Mouse (Mus musculus) liver, adult 2 months (tissue): ENCODE results near the gene Atp4b. TPM values are rescaled to one million over a fixed set of nuclear protein-coding genes. Genes with fewer than 3 reads are reported as not detected.

Experiments used
- DNase-seq: peaks from one replicate; pipeline ENCODE4 v3.0.0-alpha.2; 2011; ENCODE audit warnings: low read depth, low spot score; ENCODE audit errors: extremely low read depth
- H3K27ac ChIP-seq: fragments of 200-500 bp; replicated peaks from 2 replicates; pipeline ENCODE4 v1.5.1; 2012; ENCODE audit warnings: low read depth, mild to moderate bottlenecking, control low read depth, inconsistent platforms, low read length; ENCODE audit not compliant: insufficient read depth
- H3K27me3 ChIP-seq: fragments of 200-500 bp; 2 replicates; pipeline ENCODE4 v1.6.1; 2012; ENCODE audit warnings: mild to moderate bottlenecking, moderate library complexity, low read length, inconsistent platforms; ENCODE audit not compliant: control insufficient read depth, insufficient read depth
- H3K36me3 ChIP-seq: fragments of 200-500 bp; 2 replicates; pipeline ENCODE4 v1.6.1; 2012; ENCODE audit warnings: low read length, inconsistent platforms; ENCODE audit not compliant: control insufficient read depth, insufficient read depth
- H3K4me1 ChIP-seq: fragments of 200-500 bp; 2 replicates; pipeline ENCODE4 v1.6.1; 2011; ENCODE audit warnings: low read length; ENCODE audit not compliant: control insufficient read depth, insufficient read depth
- H3K4me3 ChIP-seq: fragments of 200-500 bp; 2 replicates; pipeline ENCODE4 v1.5.1; 2011; ENCODE audit warnings: low read depth, mild to moderate bottlenecking, control low read depth, low read length, moderate library complexity; ENCODE audit not compliant: insufficient read depth
- H3K79me2 ChIP-seq: fragments of 200-500 bp; 2 replicates; pipeline ENCODE4 v1.6.1; 2012; ENCODE audit warnings: inconsistent platforms, mild to moderate bottlenecking, low read length, moderate library complexity; ENCODE audit not compliant: control insufficient read depth, insufficient read depth
- H3K9ac ChIP-seq: fragments of 200-500 bp; 2 replicates; pipeline ENCODE4 v1.6.1; 2012; ENCODE audit warnings: low read depth, mild to moderate bottlenecking, control low read depth, inconsistent platforms, low read length
- CTCF ChIP-seq: fragments of 200-500 bp; IDR thresholded peaks from 2 replicates; pipeline ENCODE4 v1.5.1; 2011; ENCODE audit warnings: low read depth, low read length, control low read depth
- POLR2A ChIP-seq: fragments of 200-500 bp; IDR thresholded peaks from 2 replicates; pipeline ENCODE4 v1.6.1; 2011; ENCODE audit warnings: low read length, control low read depth; ENCODE audit not compliant: insufficient read depth; ENCODE audit errors: extremely low read depth
- WGBS: fragments of 180-500 bp; shearing (Covaris S2); methylation state at CpG from one replicate; pipeline ENCODE4 v1.1.7; 2018; 5-methylcytosine and 5-hydroxymethylcytosine counted together
- polyA plus RNA-seq: library from polyadenylated mRNA; depleted of rRNA; stranded (reverse); fragments of >200 nt; gene quantifications from 2 replicates; pipeline ENCODE4 v1.2.3, GENCODE M21; 2012
- total RNA-seq: library from RNA; depleted of rRNA; stranded (reverse); fragments of >200 nt; gene quantifications from 2 replicates; pipeline ENCODE4 v1.2.3, GENCODE M21; 2014

Atp4b gene
- total and polyA plus RNA-seq, 2 experiments: not detected

DNA sequence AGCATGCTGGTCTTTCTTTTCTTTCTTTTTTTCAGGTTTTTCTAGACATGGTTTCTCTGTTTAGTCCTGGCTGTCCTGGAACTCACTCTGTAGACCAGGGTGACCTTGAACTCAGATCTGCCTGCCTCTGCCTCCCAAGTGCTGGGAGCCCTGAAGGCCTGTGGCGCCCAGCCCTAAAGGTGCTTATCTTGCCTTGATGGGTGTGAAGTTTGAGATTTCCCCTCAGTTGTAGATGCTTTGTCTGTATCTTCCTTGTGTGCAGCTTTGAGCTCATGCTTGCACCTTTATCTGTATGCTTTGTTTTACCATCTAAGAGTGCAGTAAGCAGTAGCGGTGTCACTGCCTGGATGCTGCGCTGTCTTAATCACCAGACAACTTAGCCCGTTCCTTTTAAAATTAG, 53.5 kb downstream of the Atp4b start:
- DNase-seq: no peak
- Histone ChIP-seq H3K36me3 (peaks cover 6% of the 10 kb centered on the region; the same call in 1 of the 2 replicates), H3K4me3 (no peak overlapping the region), H3K79me2 (peaks cover 13% of the 10 kb centered on the region; the same call in 1 of the 2 replicates), H3K9ac (no peak overlapping the region), H3K27me3 (no peaks in the 10 kb centered on the region), H3K4me1 (peaks cover 3% of the 10 kb centered on the region; the same call in 1 of the 2 replicates), H3K27ac (no peak overlapping the region)
- TF ChIP-seq CTCF (no peak), POLR2A (no peak)
- 97% methylated on average over 4 of the region's 4 CpGs for WGBS

DNA sequence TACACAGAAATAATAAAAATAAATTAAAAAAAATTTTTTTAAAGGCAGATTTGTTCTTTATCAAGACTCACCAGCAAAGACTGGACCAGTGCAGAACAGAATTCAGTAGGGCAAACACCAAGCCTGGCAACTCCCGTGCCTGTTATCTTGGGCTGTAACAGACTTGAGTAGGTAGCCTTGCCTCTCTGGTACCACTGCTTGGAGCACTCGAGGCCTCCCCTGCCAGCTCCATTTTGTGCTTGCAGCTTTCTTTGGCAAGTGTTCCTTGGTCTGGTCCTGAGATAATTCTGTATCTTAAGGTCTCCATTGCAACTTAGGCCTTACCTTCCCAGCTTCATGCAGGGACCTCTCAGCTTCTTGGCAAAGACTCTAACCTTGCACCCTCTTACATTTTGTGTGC, 54.3 kb downstream of the Atp4b start:
- TF ChIP-seq CTCF (no peak), POLR2A (no peak)
- WGBS: 84% methylated on average over 2 of the region's 2 CpGs
- no peak for DNase-seq
- Histone ChIP-seq H3K27me3 (no peaks in the 10 kb centered on the region), H3K79me2 (peaks cover 13% of the 10 kb centered on the region; the same call in 1 of the 2 replicates), H3K9ac (no peak overlapping the region), H3K27ac (no peak overlapping the region), H3K36me3 (peaks cover 4% of the 10 kb centered on the region; the same call in 1 of the 2 replicates), H3K4me1 (peaks cover 5% of the 10 kb centered on the region; the same call in 1 of the 2 replicates), H3K4me3 (no peak overlapping the region)

DNA sequence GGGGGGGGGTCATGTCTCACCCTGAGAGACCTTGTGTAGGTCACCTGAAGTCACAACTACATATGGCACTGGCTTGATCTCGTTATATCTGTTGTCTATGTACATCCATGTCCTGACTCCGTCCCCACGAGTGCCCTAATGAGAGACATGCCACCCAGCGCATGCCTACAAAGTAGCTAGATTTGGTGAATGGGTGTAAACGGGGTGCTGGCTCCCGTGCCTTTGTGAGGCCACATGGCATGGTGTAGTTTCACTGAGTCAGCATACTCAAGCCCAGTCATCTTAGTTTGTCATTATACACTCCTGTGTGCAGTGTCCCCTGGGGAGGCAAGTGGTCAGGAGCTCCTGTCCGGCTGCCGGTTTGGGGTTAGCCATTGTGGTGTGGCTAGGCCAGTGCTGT, 56.0 kb downstream of the Atp4b start:
- H3K36me3 ChIP-seq: peaks cover 2% of the 10 kb centered on the region; the same call in 1 of the 2 replicates
- H3K4me1 ChIP-seq: peaks cover 5% of the 10 kb centered on the region; the same call in 1 of the 2 replicates
- no peak for DNase-seq
- no peak overlapping the region for H3K4me3 ChIP-seq
- 94% methylated on average over 8 of the region's 8 CpGs for WGBS
- TF ChIP-seq POLR2A (no peak), CTCF (no peak)
- H3K9ac ChIP-seq: no peak overlapping the region
- no peak overlapping the region for H3K27ac ChIP-seq
- H3K27me3 ChIP-seq: no peaks in the 10 kb centered on the region
- H3K79me2 ChIP-seq: peaks cover 13% of the 10 kb centered on the region; the same call in 1 of the 2 replicates

DNA sequence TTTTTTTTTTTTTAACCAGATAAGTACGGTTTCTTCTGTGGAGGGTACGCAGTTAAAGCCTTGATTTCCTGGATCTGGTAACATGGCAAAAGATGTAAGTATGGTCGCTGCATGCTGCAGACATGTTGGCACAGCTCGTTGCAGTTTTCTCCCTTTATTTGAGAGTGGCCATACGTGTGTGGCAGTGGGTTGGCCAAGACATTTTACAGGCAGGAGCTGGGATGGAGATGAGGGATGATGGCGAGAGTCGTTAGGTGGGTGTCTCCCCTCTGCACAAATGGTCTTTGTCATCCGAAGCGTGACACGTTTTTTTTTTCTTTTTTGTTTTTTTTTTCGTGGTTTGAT, 57.0 kb downstream of the Atp4b start:
- H3K4me1 ChIP-seq: peaks cover 5% of the 10 kb centered on the region; the same call in 1 of the 2 replicates
- H3K27ac ChIP-seq: no peak overlapping the region
- 47% methylated on average over 11 of the region's 11 CpGs for WGBS
- no peak for TF ChIP-seq CTCF
- TF ChIP-seq POLR2A: no peak
- H3K79me2 ChIP-seq: peaks cover 13% of the 10 kb centered on the region; the same call in 1 of the 2 replicates
- H3K9ac ChIP-seq: no peak overlapping the region
- peaks cover 2% of the 10 kb centered on the region; the same call in 1 of the 2 replicates for H3K36me3 ChIP-seq
- DNase-seq: no peak
- no peak overlapping the region for H3K4me3 ChIP-seq
- H3K27me3 ChIP-seq: no peaks in the 10 kb centered on the region

DNA sequence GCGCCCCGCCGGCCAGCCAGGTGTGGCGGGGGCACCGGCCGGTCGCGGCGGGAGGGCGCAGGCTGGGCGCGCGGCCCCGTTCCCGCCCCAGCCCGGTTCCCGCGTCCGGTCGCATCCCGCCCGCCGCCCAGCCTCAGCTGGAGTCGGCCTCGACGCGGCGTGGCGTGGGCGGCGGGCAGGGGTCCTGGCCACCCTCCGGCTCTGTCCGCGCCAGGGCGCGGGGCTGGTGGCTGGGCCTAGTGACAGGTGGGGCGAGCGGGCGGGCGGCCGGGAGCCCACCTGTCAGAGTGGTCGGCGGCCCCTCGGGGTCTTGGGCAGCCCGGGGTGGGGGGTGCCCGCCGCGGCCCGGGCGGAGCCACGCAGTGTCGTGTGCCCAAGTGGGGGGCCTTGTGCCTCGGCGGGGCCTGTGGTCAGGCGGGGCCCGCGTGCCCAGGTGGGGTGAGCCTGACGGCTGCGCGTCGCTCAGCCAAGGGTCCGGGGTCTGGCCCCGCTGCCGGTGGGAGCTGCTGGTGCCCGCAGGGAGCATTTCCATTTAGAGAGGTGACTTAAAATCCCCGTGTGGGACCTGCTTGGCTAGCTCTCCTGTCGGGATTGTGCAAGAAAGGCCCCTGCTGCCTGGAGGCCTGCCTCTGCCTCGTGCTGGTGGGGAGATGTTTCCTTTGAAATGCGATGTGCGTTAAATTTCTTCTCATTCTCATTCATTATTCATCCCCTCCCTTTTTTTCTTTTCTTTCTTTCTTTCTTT, 57.6 kb downstream of the Atp4b start:
- WGBS: under 1% methylated on average over 63 of the region's 70 CpGs
- peaks cover 13% of the 10 kb centered on the region; the same call in 1 of the 2 replicates for H3K79me2 ChIP-seq
- TF ChIP-seq POLR2A (no peak), CTCF (no peak)
- peak overlapping the region; percentile 61 for H3K4me3 ChIP-seq
- H3K27ac ChIP-seq: peak overlapping the region; percentile 2; the same call in 1 of the 2 replicates
- peak; percentile 34 for DNase-seq
- peak overlapping the region; percentile 95 for H3K9ac ChIP-seq
- H3K4me1 ChIP-seq: peaks cover 5% of the 10 kb centered on the region; the same call in 1 of the 2 replicates
- H3K27me3 ChIP-seq: no peaks in the 10 kb centered on the region
- peaks cover 2% of the 10 kb centered on the region; the same call in 1 of the 2 replicates for H3K36me3 ChIP-seq
